Mouse (Mus musculus) megakaryocyte progenitor cell, adult 5-6 weeks (primary cell): ENCODE data around the gene Kif21a. TPM values are rescaled to one million over a fixed set of nuclear protein-coding genes. Genes with fewer than 3 reads are reported as not detected.

Experiments
- ATAC-seq: replicated peaks from 2 replicates; pipeline ENCODE4 v1.8.0; 2016; ENCODE audit warnings: mild to moderate bottlenecking, moderate TSS enrichment, inconsistent platforms; ENCODE audit not compliant: poor library complexity
- total RNA-seq, 2 experiments: library from RNA; stranded (forward) in 1 of 2; stranded (reverse) in 1 of 2; fragments of 157-497, 149-512 nt in 1 of 2; fragments of 200-1000 nt in 1 of 2; gene quantifications; 2 replicates each; pipeline versions ENCODE4 v1.2.3 to v1.2.4; 2015 to 2017

The Kif21a gene
- total RNA-seq (2015) (0.10 and 0.17 TPM in 2 replicates), total RNA-seq (2017) (1.1 and 1.8 TPM in 2 replicates)

DNA sequence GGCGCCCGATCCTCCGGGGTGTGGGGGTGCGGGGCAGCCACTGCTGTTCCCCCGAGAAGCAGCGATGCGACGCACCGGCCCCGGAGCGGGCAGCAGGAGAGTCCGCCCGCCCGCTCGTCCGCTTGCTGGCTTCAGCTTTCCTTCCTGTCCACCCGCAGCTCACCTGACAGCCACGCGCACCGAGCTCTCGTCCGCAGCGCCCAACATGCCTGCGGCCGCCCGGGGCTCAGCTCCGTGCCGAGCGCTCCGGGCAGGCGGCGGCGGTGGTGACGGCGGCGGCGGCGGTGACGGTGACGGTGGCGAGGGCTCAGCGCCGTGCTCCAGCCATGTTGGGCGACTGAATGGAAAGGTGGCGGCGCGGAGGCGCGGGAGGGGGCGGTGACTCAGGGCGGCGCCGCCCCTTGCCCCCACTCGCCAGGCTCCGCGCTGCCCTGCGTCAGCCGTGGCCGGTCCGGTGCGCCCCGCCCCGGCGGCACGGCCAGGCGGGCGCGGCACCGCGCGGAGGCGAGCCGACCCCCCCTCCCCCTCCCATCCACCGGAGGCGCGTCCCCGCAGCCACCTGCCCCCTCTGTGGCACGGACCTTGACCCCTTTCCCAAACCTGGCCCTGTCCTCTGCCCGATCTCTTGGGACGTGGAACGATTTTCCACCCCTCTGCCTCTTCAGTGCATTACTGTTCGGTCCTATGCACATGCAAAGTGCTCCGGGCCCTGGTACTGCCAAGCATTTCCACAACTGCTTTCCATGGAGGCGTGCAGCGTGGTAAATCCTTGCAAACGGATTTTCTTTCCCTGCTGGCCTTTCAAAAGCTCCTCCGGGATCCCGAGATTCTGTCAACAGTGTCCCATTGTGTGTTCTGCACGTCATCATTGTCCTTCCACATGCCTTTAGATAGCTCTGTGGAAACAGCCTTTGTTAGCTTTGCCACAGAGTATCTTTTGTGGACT lies at the start of gene Kif21a:
TSS of gene Kif21a (minus strand) at position 453 of the 946 bp plus-strand sequence.
- peak; percentile 90 for ATAC-seq

DNA sequence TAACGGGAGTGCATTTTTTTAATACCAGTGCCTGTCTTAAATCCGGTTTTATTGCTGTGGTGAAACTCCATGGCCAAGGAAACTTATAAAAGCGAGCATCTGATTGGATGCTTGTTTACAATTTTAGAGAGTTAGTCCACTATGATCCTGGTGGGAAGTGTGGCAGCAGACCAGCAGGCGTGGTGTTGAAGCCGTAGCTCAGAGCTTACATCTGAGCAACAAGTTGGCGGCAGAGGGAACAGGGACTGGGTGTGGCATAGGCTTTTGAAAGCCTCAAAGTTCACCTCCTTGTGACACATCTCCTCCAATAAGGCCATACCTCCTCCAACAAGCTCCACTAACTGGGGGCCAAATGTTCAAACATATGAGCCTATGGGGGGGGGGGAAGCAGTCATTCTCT lies 46.9 kb upstream of the Kif21a start:
- ATAC-seq: no peak

DNA sequence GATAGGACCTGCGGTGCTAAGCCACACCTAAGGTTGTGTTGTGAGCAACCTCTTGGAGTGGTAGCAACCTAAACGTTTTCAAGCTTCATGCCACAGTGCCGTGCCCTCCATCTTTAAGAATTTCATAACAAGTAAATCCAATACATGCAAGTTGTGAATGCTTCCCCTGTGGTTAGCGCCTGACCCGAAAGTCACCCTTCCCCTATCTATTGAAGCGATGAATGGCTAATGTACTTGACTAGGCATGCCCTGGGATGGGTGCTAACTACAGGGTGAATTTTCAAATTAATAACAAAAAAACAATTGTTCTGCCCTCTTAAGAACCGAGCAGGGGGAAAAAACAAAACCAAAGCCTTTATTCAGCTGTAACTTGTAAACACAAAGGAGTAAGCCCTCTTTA lies 39.7 kb upstream of the Kif21a start:
- ATAC-seq: no peak

DNA sequence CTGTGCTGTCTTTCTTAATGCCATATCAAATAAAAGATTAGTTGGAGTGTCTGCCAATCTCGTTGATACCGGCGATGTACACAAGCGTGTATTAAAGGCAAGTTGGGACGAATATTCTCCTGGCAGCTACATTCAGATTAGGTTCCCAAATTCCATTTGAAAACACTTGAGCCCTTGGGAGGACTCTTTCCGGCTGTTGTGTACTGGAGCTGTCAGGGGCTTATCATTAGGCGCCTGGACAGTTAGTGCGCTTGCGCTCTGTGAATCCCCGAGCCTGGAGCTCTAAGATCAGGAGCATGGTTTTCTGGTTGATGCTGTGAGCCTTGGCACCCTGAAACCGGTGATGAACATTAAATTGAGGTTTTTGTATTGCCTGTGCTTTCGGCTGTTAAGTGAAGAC lies 38.3 kb upstream of the Kif21a start:
- no peak for ATAC-seq

DNA sequence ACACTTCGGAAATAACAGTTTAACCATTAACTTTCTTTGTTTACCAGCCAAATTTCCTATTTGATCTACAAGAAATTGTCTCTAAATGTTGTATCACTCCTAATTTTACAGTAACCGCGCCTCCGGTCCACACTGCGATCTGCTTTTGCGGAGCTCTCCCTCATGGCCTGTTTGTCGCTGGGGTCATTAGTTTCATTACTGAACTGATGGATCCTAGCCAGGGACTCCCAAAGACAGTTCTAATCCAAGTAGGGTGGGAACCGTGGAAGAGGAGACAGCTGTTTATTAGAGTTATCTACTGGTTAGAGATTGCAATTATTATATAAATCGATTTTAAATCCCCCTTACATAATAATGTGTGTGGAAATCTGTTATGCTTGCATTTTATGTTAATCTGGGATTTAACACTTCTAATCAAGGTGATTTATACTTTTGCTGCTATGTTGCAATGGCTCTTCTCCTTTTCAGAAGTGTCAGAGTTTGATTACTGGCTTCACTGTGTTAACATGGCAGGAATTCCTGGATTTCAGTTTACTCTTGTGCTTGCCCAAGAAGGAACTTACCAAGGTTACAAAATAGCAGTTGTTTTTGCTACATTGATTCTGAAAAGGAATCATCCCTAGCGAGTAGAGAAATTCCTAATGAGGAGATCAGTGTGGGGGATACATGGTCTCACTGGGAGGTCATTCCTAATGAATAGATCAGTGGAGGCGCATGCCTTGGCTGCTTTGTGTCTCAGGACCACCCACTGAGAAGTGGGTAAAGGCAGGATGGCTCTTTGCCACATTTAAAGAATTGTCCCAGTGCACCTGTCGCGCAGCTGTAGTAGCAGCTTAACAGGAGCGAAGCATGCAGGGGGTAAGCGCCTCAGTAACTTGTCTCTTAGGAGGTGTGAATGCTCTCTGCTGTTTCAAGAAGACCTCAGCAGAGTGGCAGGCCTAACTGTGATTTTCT lies 28.0 kb upstream of the Kif21a start:
- no peak for ATAC-seq

DNA sequence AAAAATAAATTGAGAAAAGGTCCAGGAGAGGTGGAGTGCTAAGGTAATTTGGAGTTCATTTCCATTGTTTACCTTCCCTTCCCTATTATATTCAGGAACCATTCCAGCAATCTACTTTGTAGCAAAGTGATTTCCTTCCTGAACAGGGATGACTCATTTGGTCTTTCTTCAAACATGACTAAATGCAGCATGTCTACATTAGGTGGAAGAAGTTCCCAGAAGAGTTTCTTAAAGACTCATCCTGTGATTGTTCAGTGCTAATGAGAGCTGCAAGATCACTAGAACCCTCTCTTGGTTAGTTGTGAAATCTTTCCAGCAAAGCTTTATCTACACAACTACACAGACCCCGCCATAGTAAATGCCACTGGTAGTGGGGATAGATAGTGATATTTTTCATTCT lies 22.7 kb upstream of the Kif21a start:
- ATAC-seq: no peak

DNA sequence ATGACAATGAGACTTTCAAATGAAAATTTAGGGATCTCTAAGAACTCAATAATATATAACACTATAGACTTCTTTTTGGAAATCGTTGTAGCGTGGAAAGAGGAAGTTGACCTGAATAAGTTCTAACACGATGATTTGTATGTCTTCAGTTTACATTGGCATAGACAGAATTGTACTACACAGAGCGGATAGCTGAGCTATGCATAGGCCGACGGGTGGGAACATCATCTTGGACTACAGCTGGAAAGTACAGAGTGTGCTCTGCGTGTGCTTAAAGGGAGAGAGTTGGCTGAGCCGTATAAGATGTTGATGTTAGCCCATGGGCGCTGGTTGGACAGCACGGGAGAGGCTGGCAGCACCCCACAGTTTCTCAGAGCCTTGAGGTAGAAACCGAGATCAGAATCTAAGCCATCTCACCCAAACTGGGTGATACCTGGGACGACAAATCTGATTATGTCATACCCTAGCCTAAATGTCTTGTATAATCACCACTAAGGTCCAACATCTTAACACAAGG lies 14.6 kb upstream of the Kif21a start:
- no peak for ATAC-seq

DNA sequence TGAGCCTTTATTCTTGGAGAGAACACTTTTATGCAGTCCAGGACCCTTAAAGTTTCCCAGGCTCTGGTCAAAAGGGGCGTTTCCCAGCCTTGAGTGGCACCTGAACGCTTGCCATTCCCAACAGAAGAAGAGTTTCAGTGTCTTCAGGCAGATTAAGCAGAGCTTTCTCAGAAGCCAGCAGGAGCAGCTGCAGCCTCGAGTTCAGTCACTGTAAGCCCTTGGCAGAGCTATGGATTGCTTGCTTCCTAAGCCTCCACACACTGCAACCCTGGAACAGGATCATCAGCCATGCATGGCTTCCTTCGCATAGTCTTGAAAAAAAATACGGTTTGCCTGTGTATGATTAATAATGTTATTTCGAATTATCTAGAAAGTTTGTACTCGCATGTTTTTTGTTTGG lies 14.1 kb upstream of the Kif21a start:
- ATAC-seq: no peak

DNA sequence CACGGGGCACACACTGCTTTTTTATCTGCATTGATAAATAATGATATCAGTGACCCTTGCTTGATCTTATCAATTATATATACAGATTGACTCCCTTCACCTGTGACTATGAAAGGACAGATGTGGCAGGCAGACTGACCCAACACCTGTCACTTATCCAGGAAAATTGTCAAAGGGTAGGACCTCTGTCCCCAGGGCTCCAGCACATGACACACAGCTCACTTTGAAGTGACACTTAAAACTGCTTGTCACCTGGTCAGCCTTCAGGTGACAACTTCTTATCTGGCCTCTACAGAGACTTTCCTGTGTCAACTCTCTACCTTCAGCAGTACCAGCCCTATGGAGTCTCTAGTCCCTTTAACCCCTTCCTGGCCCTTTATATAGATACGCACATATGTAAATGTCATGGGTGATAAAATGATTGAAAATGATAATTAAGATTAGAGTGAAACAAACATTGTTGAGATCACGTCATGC lies 7.2 kb upstream of the Kif21a start:
- no peak for ATAC-seq

DNA sequence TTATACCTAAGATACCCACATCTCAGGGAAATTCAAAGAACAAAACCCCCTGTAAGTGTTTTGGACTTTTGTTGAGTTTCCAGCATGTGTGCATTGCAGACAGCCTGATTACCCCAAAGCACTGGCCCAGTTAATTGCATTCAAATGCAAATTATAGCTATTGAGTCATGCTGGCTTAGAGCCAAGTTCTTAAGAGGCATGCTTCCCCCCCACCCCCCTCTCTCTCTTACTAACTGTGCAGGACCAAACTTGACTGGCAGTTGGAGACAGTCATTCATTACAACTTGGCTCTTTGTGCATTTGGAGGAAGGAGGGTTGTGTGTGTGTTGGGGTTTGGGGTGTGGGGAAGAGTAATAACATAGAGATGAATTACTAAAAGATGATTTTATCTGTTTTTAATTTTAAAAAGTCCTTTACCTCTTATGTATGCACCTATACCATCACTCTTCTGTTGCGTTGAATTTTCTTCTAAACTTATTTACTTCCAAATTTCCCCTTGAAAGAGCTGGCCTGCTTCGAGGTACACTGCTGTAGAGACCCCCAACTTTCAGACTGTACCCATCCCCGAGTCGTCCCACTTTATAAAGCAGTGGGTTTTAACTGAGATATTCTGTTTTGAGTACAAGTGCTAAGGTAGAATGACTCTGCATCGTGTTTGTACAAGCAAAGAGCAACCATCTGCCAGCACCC lies 6.6 kb upstream of the Kif21a start:
- no peak for ATAC-seq

DNA sequence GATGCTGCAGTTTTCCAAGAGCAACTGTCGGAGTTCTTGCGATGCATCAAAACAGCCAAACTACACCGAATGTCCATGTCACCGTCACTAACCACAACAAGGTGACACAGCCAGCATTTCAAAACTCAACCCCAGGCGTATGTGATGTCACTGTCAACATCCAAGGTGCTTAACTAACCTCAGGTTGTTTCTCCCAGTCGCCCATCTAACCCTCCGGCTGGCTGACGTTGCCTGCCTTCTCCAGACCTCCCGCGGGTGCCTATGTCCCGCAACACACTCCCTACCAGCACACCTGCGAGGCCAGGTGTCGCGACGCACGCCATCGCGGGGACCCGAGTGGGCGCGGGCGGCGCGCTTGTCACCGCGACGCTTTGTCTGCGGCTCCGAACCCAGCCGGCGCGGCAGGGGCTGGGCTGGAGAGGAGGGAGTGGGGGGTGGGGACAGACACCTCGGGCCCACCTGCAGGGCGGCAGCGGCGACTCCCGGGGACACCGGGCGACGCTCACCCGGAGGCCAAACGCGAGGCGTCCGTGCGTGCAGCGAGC lies 725 bp downstream of the Kif21a start:
- no peak for ATAC-seq

DNA sequence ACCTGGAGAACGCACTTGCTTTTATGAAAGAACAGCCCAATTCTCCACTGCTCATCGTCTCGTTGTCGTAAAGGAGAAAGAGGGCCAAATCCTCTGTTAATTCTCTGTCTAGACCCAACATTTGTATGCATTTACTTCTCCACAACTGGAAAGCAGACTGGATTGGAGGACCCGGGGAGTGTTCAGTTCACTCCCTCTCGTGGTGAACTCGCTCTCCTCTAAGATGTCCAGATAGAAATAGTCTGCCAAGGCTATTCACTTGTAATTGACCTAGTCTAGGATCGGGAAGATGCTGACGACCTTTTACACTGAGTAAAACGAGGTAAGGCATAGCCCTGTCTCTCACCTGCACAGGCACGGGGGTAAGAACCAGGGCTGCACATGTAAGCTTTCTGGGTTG lies 2.1 kb downstream of the Kif21a start:
- no peak for ATAC-seq

DNA sequence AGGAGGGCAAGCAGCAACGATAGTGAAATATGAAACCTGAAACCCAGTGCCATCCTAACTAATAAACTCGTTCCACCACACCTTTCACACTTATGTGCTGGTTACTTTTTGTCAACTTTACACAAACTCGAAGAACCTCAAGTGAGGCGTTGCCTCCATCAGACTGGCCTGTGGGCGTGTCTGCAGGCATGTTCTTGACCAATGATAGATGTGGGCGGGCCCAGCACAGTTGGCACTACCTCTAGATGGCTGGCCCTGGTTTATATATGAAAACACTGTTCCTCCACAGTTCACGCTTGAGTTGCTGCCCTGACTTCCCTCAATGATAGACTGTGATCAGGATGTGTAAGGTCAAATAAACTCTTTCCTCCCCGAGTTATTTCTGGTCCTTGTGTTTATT lies 3.2 kb downstream of the Kif21a start:
- ATAC-seq: no peak

DNA sequence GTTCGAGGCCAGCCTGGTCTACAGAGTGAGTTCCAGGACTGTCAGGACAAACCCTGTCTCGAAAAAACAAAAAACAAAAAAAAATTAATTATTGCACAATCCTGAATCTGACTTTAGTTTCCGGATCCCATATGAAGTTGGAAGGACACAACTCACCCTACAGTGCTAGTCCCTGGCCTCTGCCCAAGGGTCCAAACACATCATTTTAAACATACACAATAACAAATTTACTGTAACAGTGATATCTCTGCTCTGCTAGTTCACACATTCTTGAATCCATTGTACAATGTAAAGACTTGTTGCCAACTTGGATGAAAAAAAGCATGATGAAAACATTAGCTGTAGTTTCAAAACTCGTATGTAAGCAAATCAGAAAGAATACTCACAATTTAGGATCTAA lies 6.5 kb downstream of the Kif21a start:
- no peak for ATAC-seq

DNA sequence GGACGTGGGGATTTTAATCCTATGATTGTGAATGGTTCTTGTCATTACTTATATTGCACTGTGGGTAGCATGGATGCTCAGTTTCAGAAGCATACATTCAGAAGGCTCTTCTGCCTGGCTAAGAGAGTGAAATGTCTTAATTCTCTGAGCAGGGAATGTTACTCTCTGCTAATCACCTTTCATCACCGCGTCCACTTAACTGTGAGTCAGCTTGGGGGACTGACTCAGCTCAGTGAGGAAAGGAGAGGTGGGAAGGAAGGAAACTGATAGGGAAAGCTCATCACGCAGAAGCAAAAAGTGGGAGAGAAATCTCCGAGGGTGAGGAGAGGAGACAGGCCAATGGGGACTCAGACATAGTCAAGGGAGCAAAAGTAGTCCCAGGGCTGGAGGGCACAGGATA lies 10.9 kb downstream of the Kif21a start:
- no peak for ATAC-seq

DNA sequence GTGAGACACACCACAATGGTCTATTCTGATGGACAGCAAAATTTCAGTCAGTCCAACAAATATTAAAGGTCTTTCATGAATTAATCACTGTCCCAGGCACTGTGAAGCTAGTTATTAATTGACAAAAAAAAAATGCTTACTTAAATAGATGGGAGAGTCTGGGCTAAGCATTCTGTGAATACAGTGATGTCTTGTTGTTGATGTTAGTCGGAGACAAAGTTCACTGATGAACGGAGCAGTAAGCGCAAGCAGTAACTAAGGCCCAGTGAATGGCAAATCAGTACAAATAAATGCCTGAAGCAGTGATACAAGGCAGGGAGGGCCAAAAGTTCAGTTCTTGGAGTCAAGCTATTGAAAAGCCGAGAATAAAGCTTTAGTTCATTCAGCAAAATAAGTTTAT lies 15.7 kb downstream of the Kif21a start:
- no peak for ATAC-seq

DNA sequence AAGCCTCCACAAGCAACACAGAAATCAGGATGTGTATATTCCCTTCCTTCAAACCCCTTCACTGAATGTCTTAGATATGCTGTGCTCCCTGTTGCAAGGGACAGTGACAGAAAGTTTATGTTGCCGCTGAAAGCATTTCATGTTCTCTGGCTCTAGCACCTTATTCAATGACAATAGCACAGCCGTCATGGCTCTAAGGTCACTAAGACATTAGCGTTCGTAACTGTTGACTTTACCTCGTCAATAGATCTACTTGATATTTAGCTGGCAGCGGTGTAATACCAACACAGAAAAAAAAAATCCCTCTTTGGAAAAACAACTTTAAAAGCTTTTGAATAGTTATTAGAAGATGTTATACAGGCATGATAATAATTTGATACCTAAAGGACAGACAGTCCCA lies 16.2 kb downstream of the Kif21a start:
- ATAC-seq: no peak

DNA sequence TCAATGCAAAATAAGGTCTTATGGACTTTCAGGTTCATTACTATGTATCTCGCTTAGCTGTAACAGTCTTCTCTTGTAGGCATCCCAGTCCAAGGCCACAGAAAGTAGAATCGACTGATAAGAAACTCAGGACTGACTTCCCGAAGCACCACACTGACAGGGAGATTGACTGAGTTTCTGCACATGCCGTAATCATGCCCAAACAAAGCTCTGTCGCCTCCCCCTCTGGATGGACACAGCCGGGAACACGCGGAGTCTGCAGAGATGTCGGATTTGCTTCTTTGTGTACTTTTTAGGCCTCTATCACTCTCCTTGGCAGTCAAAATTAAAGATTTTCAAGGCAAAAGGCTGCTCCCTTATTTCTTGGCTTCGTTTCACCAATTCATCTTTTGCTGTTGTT lies 20.8 kb downstream of the Kif21a start:
- ATAC-seq: no peak

DNA sequence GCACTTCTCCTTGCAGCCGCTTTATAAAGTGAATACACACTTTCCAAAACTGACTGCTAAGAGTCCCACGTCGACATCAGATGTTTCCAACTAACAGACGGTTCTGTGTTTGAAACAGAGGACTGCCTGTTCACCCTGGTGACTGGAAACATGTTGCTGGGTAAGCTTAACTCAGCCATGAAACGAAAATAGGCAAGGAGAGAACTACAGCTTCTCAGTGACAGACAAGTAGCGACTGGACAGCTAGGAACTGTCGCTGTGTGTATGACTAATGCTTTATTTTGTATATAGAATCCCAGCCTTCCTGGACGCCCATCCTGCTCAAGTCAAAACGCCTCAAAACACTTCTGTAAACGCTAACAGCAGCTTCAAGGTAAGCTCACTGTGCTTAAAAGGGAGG lies 21.3 kb downstream of the Kif21a start:
- ATAC-seq: no peak

DNA sequence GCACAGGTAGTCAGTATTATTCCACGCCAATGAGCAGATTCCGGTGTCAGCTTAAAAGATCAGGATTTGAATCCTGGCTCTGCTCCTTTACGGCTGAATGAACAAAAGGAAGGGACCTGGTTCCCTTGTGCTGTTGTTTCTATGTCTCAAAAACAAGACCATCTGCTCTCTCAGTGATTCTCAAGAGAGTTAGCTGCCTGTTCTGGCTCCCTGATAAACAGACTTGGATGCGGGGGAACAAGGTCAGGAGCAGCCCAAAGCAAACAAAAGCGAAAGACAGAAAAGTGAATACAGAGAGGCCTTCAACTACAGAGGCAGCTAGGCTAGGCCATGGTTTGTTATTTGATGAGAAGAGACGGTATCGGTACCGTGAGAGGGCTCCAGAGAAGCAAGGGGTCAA lies 27.5 kb downstream of the Kif21a start:
- no peak for ATAC-seq

DNA sequence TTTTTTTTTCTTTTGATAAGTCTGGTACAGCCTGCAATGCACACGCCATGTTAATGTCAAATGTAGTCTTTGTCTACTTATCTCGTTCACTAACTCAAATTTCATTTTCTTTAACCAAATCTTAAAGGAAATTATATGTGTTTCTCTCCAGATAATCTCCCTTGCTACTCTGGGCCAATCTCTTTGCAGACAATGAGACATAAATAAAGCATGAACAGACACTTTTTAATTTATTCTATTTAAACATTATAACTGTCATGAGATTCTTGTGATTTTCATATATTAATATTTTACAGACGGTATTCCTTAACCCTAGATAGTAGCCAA lies 30.9 kb downstream of the Kif21a start:
- ATAC-seq: no peak
